Mouse (Mus musculus) kidney, adult 2 months (tissue): ENCODE data around the gene Il10rb.

Source experiments
- CTCF ChIP-seq: fragments of 200-500 bp; conservative IDR thresholded peaks from 2 replicates; pipeline ENCODE4 v1.5.1; 2011; ENCODE audit warnings: low read depth, mild to moderate bottlenecking, control low read depth, low read length, moderate library complexity, mixed read lengths; ENCODE audit not compliant: insufficient read depth, insufficient read length
- POLR2A ChIP-seq: fragments of 200-500 bp; IDR thresholded peaks from one replicate; pipeline ENCODE4 v1.6.1; 2011; ENCODE audit warnings: low read depth, low read length, control low read depth

DNA sequence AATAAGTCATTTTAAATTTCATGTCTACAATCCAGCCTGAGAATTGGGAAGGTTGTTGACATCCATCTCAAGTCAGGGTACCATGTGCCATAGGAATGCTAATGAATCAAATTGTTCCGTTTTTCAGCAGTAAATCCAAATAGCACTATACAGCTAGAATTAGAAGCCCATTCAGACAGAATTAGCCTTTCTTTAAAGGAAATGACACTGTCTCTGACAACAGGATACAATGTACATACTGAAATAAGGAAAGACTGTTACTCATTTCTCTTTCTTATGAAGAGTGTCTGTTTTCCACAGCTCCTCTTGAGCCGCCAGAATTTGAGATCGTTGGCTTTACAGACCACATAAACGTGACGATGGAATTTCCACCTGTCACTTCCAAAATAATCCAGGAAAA is 14.5 kb upstream of the Il10rb start, which contains the start of gene Gm21970:
- TF ChIP-seq CTCF (no peak), POLR2A (no peak)
